Mouse (Mus musculus): ENCODE measurements at regions not wholly inside any gene's neighbourhood (a gene's known extent, or its start where the extent isn't known, plus 50 kb on each side); places are given as distances from the start of the nearest gene placed in this dataset.
A peak's percentile ranks its signal among the peaks of the same experiment; 100 is the strongest.

DNA sequence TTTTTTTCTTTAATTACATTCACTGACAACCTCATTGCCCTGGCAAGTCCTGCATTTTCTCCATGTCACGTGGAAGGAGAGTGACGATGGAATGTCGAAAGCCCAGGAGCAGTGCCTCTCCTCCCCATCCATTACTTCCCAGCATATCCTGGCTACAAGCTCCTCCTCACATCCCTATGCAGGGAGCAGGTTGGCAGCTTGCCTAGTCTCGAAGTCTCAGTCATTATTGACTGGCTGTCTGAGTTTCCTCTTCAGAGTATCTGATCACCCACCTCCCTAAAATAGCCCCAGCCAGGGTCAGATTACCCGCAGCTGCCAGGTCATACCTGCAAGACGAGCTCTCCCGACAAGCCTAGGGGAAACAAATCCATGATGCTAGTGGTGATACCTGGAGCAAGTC, 83.7 kb upstream of the Galnt15 start:
- DNase-seq (ENCODE audit: low spot score in 2 of 2): no peak

DNA sequence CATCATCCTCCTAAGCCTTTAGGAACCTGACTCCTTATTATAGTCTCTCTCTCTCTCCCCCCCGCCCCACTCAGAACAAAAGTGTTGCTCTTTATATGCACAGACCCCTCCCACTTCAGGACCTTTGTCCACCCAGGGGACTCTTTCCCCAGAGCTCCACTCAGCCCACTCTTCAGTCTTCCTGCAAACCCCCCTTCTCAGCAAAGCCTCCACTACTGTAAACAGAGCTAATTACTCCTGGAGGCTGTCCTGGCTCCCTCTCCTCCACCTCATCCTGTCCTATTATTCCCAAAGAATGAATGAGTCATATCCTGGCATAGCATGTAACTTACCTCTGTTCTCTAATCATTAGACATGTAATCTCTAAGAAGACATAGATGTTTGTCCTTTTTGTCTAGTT, 82.8 kb upstream of the Galnt15 start:
- no peak for DNase-seq (ENCODE audit: low spot score in 2 of 2)

DNA sequence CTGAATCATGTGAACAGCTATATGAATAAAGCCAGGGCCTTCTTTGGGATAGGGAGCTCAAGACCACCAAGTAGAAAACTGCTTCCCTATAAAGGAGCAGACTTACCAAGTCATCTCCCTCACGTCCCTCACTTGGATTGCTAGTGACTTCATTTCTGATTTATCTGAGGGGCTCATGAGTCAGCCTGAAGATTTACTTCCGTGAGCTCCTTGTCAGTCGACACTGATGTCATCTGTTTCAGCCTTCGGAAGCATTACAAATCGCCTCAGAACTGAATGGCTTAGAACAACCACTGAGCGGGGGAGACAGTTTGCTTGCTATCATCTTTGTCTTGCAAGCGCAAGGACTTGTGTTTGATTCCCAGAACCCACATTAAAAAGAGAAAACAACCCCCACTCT, 81.5 kb upstream of the Galnt15 start:
- DNase-seq (ENCODE audit: low spot score in 2 of 2): no peak

DNA sequence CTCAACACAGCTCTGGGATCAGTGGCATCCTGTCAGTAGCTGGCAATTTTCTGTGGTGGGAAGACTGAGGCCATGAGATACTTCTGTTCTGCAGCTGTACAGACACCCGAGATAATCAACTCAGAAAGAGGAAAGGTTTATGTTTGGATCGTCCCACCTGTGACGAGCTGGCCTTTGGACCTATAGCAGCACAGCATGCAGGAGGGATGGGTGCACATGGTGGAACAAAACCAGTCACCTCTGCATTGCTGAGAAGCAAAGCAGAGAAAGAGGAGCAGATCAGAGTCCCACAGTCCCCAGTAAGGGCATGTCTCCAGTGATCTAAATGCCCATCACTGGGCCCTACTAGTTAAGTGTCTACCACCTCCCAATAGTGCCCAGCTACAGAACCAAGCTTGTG, 76.9 kb upstream of the Galnt15 start:
- no peak for DNase-seq (ENCODE audit: low spot score in 2 of 2)

- peak; percentile 32 to 64 for DNase-seq (ENCODE audit: low spot score in 2 of 2)
These were observed 75.0 kb upstream of the Galnt15 start for GRCm38 (mm10) chr14:31953783-31954182.

DNA sequence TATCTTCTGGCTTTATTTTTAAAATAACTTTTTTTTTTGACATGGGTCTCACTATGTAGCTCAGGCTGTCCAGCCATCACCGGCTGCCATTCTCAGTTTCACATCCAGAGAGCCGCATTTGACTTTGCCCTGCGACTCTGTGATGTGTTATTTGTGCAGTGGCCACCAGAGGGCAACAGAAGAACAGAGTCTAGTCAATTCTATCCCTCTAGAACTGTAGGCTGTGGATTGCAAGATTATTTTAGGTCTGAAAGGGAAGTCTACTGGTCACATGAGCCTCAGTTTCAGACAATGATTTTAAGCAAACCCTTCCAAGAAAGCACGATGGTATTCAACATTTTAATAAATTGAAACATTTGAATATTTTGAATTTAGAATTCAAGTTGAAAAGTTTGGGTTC, 73.8 kb upstream of the Galnt15 start:
- DNase-seq (ENCODE audit: low spot score in 2 of 2): peak; percentile 68 to 77

DNA sequence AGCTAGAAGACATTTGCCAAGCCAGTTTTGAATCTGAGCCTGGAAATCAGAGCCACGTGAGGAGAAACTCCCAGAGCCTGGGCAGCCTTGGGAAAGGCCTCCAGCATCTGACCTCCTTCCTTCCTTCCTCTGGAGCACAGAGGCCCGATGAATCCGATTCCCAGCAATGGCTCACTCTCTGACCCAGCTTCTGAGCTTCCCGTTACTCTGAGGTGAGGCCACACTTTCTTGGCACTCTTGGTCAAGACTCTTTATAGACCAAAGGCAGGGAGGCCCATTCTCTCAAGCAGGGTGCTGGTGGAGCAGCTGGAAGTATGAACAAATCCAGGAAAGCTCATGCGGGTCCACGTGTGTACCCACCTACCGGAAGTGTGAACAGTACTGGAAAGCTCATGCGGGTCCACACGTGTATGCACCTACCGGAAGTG, 71.6 kb upstream of the Galnt15 start:
- no peak for DNase-seq (ENCODE audit: low spot score in 2 of 2)

DNA sequence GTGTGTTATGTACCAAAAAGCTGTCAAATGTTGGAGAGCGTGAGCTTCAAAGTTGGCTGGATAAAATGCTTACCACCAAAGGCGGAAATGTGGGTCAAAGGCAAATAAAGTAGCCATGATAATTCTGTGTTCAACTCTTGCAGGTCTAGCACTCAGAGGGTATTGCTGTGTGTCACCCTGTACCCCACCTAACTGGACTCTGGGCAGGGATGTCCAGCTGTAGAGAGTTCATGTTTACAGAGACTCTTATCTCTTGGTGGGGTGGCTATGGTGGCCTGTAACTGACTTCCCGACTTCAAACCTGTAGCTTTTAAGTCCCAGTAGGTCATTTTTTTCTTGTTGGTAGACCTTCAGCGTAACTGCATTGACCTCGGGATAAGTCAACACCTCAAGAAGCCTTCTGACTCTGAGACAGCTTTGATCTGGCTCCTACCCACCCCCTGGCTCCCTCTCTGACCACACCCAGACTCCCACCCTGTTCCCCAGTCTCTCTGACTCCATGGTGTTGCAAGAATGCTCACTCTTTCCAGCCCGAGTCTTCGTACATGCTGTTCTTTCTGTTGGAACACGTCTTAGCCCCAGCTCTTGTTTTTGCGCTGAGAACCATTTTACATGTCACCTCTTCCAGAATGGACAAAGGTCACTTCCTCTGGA, 68.5 kb upstream of the Galnt15 start:
- DNase-seq (ENCODE audit: low spot score in 2 of 2): no peak

GRCm38 (mm10) chr14:31961442-31961841, 67.3 kb upstream of the Galnt15 start:
- no peak for DNase-seq (ENCODE audit: low spot score in 2 of 2)

- no peak for DNase-seq (ENCODE audit: low spot score in 2 of 2)
These were observed 65.5 kb upstream of the Galnt15 start for GRCm38 (mm10) chr14:31963131-31963911.

DNA sequence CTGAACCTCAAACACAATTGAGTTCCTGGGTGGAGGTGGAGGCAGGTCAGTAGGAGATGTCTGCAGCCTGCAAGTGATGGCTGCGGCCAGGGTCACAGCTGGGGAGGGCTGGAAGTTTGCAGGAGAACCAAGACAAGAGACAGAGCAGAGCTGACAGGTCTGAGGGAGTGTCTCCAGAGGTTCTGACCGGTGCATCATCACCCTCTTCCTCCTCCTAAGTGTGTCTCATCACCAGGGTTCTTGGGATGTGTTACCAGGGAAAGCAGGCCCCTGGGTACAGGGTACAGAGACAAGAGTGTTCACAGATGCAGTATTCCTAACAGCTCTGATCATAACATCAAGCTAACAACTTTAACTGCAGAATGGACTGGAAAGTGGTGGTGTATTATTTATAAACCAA, 64.7 kb upstream of the Galnt15 start:
- DNase-seq (ENCODE audit: low spot score in 2 of 2): no peak

DNA sequence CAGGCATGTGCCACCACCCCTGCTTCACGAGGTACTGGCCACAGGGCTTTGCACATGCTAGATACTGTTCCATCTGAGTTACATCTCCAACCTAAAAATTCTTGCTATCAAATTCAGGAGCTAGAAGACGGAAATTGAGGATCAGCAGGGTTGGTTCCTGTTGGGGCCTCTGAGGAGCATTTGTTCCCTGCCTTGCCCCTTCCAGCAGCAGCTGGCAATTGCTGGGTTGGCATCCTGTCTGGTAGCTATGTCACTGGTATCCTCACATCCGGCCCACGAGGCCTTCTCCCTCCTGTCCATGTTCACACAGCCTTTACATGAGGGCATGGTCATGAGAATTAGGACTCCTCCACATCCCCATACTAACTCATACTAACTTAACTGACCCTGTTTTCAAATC, 64.0 kb upstream of the Galnt15 start:
- no peak for DNase-seq (ENCODE audit: low spot score in 2 of 2)

DNA sequence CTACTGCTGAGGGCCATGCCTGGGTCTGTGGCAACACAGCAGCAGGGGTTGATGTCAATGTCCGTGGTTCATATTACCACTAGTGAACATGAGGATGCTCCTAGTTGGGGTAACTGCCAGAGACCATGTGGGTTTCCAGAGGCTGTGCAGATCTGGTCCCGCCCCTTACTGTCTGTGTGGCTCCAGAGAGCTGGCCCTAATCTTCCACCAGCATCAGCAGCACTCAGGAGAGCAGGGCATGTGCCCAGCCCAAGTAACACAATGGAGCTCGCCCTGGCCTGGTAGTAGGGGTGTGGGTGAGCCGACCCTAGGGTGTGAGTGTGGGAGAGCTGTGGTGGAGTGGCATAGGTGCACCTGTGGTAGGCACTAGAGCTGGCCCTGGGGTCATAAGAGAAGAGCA, 59.3 kb upstream of the Galnt15 start:
- no peak for DNase-seq (ENCODE audit: low spot score in 2 of 2)

GRCm38 (mm10) chr14:31970245-31970830, 58.5 kb upstream of the Galnt15 start:
- DNase-seq (ENCODE audit: low spot score in 2 of 2): no peak

GRCm38 (mm10) chr14:31970851-31971250, 57.9 kb upstream of the Galnt15 start:
- DNase-seq (ENCODE audit: low spot score in 2 of 2): no peak

GRCm38 (mm10) chr14:31973702-31974101, 55.1 kb upstream of the Galnt15 start:
- no peak for DNase-seq (ENCODE audit: low spot score in 2 of 2)

DNA sequence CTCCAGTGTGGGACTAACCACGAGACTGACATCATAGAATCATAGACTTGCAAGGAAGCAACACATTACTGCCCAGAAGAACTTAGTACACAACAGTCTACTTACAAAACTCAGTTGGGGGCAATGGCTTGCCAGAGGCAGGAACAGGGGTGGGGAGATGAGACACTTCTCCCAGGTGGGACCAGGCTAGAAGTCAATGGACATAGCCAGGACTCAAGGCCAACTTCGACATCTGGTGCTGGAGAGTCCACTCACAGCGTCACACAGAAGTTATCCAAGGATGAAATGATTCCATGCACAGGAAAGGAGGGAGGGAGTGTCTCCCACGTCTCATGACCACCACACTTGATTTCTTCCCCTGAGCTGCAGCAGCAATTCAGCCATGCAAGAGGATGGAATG, 50.6 kb upstream of the Galnt15 start:
- DNase-seq (ENCODE audit: low spot score in 2 of 2): no peak

GRCm38 (mm10) chr14:31978690-31979089, 50.1 kb upstream of the Galnt15 start:
- DNase-seq (ENCODE audit: low spot score in 2 of 2): no peak

Data from right cerebral cortex, postnatal 36 days (tissue).